Mouse (Mus musculus) intestine, embryonic 16.5 days (tissue): ENCODE measurements around the gene Sh3kbp1. TPM values are rescaled to one million over a fixed set of nuclear protein-coding genes. Genes with fewer than 3 reads are reported as not detected.

ENCODE experiments used
- ATAC-seq: fragments of 200-750 bp; cut with Nextera tagmentation; 2 replicates; pipeline ENCODE4 v1.8.0; 2017; ENCODE audit warnings: moderate TSS enrichment, moderate library complexity
- H3K27ac ChIP-seq: fragments of 300-500 bp; sonication (generic); 2 replicates; pipeline ENCODE4 v1.5.1; 2014; ENCODE audit warnings: mild to moderate bottlenecking, low read length
- H3K27me3 ChIP-seq: fragments of 300-500 bp; sonication (generic); replicated peaks from 2 replicates; pipeline ENCODE4 v1.6.1; 2014; ENCODE audit warnings: low read length, control low read depth, mixed read lengths; ENCODE audit not compliant: control insufficient read depth, insufficient read depth
- H3K36me3 ChIP-seq: fragments of 300-500 bp; sonication (generic); 2 replicates; pipeline ENCODE4 v1.6.1; 2014; ENCODE audit warnings: low read length, control low read depth; ENCODE audit not compliant: control insufficient read depth, insufficient read depth
- H3K4me1 ChIP-seq: fragments of 300-500 bp; sonication (generic); 2 replicates; pipeline ENCODE4 v1.6.1; 2014; ENCODE audit warnings: low read length, control low read depth, mixed read lengths; ENCODE audit not compliant: control insufficient read depth, insufficient read depth
- H3K4me2 ChIP-seq: fragments of 300-500 bp; sonication (generic); 2 replicates; pipeline ENCODE4 v1.6.1; 2014; ENCODE audit warnings: low read depth, low read length, control low read depth
- H3K4me3 ChIP-seq: fragments of 300-500 bp; sonication (generic); 2 replicates; pipeline ENCODE4 v1.5.1; 2014; ENCODE audit warnings: mild to moderate bottlenecking, low read length
- H3K9ac ChIP-seq: fragments of 300-500 bp; sonication (generic); 2 replicates; pipeline ENCODE4 v1.6.1; 2014; ENCODE audit warnings: low read depth, low read length
- H3K9me3 ChIP-seq: fragments of 300-500 bp; sonication (generic); 2 replicates; pipeline ENCODE4 v1.6.1; 2016; ENCODE audit warnings: low read length, control low read depth; ENCODE audit not compliant: control insufficient read depth
- WGBS: fragments of 180-500 bp; shearing (Covaris S2); extraction: QIAGEN DNeasy Blood & Tissue Kit; methylation state at CpG from one replicate; pipeline ENCODE4 v1.1.7; 2014; 5-methylcytosine and 5-hydroxymethylcytosine counted together
- polyA plus RNA-seq: library from polyadenylated mRNA; unstranded; fragments of >200 nt; fragmentation: Nextera tagmentation; extraction: Ambion mirVana; gene quantifications from 2 replicates; pipeline ENCODE4 v1.2.1, GENCODE M21; 2015

Sh3kbp1 gene
- polyA plus RNA-seq, 1 experiment from 2014 or later = 20.8 TPM

DNA sequence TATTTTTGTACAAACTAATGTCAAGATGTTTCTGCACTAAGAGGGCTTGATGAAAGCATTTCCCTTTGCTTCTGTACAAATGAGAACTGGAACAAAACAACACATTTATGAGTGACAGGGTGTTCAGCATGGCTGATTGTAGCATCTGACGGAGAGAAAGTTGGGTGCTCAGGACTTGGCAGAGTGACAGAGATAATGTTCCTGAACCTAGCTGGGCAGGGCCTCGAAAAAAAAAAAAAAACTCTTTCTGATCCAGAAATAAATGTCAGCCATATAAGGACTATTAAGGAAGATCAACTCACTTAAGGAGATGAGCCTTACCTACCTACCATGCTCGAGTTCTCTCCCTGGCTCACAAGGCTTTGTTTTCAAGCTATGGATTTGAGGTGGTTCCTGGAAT is 349.2 kb downstream of the Sh3kbp1 start:
- whole genome bisulfite sequencing = 75% methylated on average over 3 of the region's 3 CpGs
- no peaks in the 10 kb centered on the region for H3K4me1 ChIP-seq
- H3K36me3 ChIP-seq = no peaks in the 10 kb centered on the region
- no peak overlapping the region for H3K27ac ChIP-seq
- H3K4me2 ChIP-seq = no peak overlapping the region
- H3K27me3 ChIP-seq = no peaks in the 10 kb centered on the region
- no peaks in the 10 kb centered on the region for H3K9me3 ChIP-seq
- H3K4me3 ChIP-seq = no peak overlapping the region
- no peak for ATAC-seq
- H3K9ac ChIP-seq = no peak overlapping the region

DNA sequence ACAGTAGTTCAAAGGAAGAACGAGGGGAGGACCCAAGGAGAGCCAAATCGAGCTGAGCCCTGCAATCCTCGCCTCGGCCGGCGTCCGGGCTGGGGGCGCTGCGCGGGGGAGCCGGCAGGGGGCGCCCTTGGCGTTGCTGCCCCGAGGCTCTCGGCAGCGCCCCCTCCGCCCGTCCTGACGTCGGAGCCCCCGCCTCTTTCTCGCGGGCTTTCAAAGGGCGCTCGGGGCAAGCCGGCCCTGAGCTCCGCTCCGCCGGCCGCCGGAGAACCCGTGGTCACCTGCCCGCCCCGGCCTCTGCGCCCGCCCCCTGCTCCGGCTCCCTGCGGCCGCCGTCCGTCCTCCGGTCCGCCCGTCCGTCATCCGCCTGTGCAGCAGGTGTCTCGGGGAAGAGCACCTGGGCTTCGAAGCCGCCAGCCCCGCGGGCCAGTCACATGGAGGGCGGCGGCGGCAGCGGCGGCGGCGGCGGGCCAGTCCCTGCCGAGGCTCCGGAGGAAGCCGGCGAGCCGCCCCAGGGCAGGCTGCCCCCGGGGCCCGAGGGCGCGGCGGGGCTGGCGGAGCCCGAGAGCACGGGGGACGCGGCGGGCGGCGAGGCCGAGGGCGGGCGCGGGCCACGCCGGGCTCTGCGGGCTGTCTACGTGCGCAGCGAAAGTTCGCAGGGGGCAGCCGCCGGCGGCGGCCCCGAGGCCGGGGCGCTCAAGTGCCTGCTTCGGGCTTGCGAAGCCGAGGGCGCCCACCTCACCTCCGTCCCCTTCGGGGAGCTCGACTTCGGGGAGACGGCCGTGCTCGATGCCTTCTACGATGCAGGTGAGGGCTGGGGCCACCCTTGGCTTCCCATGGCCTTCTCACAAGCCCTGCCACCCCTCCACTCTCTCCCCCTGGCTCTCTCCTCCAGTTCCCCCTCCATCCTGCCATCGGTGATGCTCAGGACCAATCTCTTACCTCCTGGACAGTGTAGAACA is 361.2 kb downstream of the Sh3kbp1 start, which contains the start of gene Map3k15:
TSS of gene Map3k15 (plus strand) at position 432 of the 959 bp plus-strand sequence.
- Histone ChIP-seq H3K9me3 (no peaks in the 10 kb centered on the region), H3K36me3 (no peaks in the 10 kb centered on the region), H3K9ac (peak within 1 kb of the TSS; percentile 62), H3K27ac (no peak within 1 kb of the TSS), H3K27me3 (0 out of 2 replicates have a peak, but pooled peaks cover 7% of the 10 kb centered on the region), H3K4me1 (no peaks in the 10 kb centered on the region), H3K4me2 (peak within 1 kb of the TSS; percentile 81), H3K4me3 (peak within 1 kb of the TSS; percentile 53)
- 18% methylated on average over 58 of the region's 108 CpGs for WGBS
- ATAC-seq = peak; percentile 91

DNA sequence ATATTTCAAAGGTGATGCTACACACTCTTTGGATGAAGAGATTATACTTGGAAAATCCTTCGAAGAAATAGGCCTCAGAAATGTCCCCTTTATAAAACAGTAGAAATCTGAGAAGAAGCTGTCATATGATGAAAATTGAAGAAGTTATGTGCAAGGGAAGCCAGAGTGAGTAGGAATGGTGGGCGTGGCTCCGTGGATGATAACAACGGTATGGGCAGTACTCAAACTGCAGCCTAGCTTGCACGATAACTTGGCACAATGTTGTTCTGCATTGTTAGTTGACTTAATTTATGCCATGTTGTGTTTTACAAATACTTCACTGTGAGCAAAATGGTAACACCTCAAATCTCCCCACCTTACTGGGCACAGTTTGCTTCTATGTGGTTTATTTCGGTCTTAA is 368.7 kb downstream of the Sh3kbp1 start:
- H3K9ac ChIP-seq = no peak overlapping the region
- H3K4me3 ChIP-seq = no peak overlapping the region
- H3K27ac ChIP-seq = no peak overlapping the region
- no peak overlapping the region for H3K4me2 ChIP-seq
- H3K27me3 ChIP-seq = no peaks in the 10 kb centered on the region
- ATAC-seq = no peak
- H3K9me3 ChIP-seq = no peaks in the 10 kb centered on the region
- H3K36me3 ChIP-seq = no peaks in the 10 kb centered on the region
- no peaks in the 10 kb centered on the region for H3K4me1 ChIP-seq
- 86% methylated on average over 6 of the region's 6 CpGs for WGBS

Other genes starting within 250 kb of the Sh3kbp1 start
- 1.3 TPM in 2 replicates for gene Map7d2, start 212.7 kb upstream of the Sh3kbp1 start, polyA plus RNA-seq
- gene Bclaf3, start 100.6 kb upstream of the Sh3kbp1 start, polyA plus RNA-seq = 10.2 and 10.8 TPM in 2 replicates